Mouse (Mus musculus): ENCODE data around the gene Wdr66.

Wdr66 gene

DNA sequence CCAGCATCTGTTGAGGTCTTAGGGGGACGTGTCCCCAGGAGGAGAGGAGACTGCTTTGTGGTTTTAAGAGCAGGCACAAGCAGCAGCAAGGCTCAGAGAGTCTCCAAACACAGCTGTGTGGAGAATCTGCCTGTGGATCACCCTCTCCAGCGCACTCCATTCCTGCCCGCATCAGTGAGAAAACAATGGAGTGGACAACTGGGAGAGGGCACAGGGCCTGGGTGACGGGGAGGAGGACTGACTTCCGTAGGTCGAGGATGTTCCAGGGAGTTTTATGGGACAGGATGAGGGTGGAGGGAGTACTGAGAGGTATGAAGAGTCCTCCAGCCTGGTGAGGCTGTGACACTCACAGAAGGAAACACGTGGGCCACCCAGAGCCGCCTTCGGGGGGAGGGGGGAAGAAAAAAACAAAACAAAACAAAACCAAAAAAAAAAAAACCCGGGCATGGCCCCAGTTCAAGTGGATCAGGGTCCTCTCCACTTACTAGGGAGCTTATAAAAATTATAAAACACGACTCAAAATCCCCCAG is 62.0 kb downstream of the Wdr66 start:
- in situ Hi-C loops (cut with MseI, MboI) = no loop called here

DNA sequence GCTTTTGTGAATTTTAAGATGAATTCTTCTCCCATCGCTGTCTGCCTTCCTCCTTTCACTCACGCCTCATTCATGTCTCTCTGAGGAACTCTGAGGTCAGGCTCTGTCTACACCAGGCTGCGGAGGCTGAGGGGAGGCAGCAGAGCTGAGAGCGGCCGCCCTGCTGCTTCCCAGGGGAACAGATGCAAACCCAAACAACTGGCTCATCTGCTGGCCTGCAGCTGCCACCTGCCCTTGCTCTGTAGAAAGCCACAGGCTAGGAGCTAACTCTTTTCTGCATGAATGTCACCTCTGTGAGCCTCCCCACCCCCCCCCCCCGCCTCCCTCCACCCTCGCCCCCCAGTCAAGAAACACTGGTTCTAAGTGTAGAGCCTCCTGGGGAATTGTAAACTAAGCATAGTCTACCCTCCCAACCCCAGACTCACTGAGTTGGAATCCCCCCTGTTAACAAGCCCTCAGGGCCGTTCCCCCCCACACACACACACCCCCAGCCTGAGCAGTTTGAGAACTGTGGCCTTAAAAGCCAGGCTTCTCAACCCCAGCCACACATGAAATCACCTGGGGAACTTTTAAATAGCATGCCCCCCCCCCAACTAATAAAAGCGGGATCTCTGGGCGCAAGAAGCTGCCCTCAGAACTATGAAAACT is 63.4 kb downstream of the Wdr66 start:
- in situ Hi-C loops (cut with MseI, MboI) = no loop called here

DNA sequence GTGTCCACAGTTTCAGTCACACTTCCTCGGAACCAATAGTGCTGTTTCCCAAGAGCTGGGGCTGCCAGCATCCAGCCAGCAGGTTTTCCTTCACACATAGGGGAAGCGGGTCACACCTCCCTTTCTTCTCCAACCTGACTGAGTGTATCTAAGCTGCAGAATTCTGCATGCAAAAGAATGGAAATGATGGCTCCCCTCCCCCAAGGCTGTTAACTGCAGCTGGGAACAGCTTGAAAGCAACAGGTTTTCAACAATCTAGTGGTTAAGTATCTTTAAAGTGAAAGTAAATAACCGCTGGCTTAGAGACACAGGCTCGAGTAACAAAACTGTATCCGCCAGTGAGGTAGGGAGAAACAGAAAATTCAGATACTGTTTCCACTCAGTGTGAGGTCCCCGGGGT is 66.1 kb downstream of the Wdr66 start:
- in situ Hi-C loops (cut with MseI, MboI) = no loop called here

DNA sequence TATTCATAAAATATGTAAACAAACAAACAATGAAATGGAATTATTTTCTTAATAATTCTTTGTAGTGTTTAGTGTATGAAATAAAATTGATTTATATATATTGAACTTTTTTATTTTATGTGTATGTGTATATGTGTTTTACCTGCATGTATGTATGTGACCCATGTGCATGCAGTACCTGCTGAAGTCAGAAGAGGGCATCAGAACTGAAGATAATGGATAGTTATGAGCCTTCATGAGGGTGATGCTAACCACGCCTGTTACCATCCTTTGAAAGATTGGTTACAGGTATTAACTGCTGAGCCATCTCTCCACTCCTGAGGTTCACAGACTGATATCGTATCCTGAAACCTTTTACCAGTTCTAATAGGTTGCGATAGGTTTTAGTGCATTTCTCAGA is 68.2 kb downstream of the Wdr66 start:
- in situ Hi-C loops (cut with MseI, MboI) = no loop called here

DNA sequence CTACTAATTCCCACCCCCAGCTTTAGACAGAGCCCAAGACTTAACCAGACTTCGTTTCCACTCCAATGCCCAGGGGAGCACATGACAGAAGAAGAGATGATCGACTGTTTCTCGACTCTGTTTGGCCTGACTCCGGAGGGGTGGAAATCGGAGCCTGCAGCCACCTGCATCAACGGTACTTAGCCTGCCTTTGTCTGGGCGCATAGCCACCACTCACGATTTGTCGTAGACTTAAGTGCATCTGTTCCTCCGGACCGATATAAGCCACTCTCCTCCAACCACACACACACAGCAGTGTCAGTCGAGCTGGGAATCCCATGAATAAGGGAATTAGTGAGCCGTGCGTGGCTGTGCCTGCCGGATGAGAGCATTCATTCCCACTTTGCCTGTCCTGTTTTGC is 72.3 kb downstream of the Wdr66 start:
- in situ Hi-C loops (cut with MseI, MboI) = no loop called here

DNA sequence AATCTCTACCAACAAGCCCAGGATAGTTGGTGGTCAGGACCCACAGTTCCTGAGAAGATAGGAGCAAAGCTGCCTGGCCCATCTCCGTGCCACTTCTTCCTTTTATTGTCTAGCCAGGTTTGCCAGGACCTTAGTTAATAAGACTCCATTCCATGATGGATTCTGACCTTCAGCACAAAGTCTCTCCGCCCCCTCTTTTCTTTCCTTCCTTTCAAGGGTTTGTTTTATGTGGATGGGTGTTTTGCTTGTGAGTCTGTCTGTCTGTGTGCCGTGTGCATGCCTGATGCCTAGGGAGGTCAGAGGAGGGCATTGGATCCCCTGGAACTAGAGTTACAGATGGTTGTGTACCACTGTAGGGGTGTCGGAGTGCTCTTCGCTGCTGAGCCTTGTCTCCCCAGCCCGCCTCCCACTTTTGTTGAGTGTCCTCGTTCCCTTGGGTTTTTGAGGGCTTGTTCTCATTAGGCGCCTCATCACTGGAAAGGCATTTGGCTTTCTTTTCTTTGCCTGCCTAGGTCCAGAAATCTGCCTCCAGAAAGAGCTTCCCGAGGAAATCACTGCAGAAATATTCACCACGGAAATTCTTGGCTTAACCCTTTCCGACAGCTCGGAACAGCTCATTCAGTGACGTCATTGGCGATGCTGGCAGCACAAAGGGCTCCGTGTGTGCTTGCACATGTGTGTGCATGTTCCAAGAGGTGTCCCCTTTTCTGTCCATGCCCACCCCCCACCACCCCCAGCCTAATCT is 74.3 kb downstream of the Wdr66 start:
- in situ Hi-C loops (cut with MseI, MboI) = no loop called here

DNA sequence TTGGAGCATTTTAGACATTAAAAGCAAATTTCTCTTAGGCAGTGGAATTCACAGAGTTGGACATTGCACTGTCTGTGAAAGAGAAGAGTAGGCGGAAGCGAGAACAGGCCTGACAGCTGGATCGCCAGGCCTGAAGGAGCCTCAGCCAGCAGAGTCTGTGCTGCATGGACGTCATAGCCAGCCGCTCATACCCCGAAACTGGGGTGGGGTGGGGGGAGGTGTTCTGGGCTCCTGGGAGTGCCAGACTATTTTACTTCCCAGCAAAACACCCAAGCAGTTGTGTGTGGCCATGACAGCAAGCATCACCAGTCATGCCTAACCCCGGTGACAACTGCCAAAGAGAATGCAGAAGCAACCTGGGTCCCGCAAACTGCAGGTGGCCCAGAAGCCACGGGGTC is 74.8 kb downstream of the Wdr66 start:
- in situ Hi-C loops (cut with MseI, MboI) = no loop called here

DNA sequence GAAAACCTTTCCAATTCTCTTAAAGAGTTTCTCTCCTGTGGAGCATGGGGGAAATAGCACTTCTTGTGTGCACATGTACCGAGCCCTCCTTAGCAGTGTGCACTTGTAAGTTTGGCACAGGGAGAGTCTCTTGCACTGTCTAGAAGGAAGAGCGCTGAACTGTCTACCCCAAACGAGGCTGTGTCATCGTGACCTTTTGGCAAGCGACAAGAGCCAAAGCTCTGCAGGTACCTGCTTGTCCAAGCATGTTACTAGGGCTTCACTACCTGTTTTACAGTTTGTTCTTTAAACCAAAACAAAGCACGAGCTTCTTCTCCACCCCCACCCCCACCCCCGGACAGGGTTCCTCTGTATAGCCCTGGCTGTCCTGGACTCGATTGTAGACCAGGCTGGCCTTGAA is 75.8 kb downstream of the Wdr66 start:
- in situ Hi-C loops (cut with MseI, MboI) = no loop called here

DNA sequence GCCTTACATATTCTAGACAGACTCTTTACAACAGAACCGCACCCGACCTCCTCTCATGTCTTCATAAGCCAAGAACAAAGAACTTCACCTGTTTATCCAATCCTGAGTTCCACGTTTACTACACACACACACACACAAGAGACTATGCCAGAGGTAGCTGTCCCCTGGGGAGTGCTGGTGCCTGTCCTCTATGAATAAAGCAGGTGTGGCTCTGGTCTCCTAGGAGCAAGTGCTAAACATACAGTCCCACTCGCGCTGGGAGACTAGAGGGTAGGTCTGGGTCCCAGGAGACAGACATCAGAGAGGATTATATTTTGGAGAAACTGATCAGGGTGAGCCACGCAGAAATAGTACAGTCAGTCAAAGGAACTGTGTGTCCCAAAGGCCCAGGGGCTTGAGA is 81.7 kb downstream of the Wdr66 start:
- in situ Hi-C loops (cut with MseI, MboI) = no loop called here

DNA sequence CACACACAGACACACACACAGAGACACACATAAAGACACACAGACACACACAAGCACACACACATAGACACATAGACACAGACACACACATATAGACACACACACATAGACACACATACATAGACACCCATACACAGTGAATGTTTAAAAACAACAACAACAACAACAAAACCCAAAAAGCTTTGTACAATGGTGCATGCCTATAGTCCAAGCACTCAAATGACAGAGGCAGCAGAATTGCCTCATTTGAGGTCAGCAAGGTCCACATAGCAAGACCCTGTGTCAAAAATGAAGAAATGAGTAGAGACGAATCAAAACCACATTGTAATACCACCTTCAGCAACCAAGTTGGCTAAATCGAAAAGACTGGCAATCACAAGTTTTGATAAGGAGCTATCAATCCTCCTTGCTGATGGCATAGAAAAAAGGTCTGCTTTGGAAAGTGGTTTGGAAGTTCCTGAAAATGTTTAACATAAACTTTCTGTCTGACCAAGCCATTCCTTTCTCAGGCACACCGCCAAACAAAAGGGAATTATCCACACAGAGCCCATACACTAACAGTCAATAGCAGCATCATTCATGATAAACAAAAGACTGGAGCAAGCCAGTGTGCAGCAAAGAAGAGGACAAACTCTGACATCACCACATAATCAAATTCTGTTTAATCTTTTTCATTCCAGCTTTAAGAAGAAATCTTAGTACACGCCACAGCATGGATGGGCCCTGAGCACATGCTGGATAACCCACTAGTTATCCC is 84.5 kb downstream of the Wdr66 start:
- in situ Hi-C loops (cut with MseI, MboI) = no loop called here

DNA sequence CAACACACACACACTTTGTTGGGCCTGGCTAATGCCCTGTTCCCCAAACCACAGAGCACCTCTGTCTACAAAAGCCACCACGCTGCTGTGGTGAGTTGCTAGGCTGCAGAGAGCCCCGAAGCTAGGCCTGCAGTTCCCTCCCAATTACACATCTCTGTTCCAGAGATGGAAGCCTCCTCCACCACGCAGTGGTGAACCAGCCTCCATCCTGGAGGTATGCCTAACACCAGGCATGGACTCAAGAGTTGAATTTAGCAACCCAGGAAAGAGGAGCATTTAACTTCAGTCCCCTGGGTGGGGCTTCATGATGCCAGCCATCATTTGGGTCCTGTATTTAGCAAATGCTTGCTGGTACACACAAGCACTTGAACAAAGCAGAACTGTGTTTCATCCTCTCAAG is 86.6 kb downstream of the Wdr66 start:
- in situ Hi-C loops (cut with MseI, MboI) = no loop called here

DNA sequence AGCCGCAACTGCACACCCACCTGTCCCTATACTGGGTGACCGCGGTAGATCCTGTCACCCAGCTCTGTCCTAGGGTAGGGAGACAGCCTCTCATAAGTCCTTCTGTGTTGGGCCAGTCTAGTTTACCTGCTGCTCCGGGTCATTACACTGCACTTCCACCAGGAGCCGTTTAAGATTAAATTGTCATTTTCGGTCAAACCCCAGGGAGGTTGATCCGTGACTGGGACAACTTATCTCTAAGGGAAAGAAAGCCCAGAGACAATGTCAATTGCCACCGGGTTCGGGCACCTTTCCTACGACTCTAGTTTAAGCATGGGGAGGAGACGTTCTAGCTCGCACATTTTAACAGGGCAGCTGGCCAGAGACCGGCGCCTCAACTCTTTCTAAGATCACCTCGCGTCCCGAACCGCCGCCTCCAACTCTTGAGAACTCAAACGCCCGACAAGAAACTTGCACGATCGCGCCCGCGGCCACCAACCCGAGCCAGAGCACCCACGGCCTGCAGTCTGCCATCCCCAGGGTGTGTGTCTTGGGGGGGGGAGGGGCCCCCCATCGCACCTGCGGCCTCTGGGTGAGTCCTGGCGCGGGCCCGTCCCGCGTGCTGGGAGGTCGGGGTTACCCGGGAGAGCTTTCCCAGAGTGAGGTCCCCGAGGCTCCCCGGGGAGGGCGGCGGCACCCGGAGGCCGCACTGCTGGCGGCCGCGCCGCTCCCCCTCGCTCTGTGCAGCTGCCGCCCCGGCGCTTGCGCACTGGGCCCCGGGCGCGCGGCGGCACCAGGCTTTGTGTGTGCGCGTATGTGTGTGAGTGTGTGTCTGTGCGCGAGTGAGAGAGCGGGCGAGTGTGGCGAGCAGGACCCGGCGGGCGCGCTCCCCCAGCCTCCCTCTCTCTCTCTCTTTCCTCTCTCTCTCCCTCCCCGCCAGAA is 92.1 kb downstream of the Wdr66 start, which contains the start of gene Bcl7a:
TSS of gene Bcl7a (plus strand) at position 128 of the 921 bp plus-strand sequence.
- in situ Hi-C loops (cut with MseI, MboI) = no loop called here

DNA sequence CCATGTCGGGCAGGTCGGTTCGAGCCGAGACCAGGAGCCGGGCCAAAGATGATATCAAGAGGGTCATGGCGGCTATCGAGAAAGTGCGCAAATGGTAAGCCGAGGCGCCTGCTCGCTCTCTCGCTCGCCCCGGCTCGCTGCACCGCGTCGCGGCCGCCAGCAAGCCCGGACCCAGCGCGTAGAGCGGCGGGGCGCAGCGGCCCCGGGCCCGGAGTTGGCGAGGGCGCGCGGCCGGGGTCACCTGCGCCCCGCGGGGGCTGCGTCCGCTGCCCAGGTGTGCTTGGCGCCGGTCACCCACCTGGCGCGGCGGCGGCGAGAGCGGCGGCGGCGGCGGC is 92.7 kb downstream of the Wdr66 start:
- in situ Hi-C loops (cut with MseI, MboI) = no loop called here

DNA sequence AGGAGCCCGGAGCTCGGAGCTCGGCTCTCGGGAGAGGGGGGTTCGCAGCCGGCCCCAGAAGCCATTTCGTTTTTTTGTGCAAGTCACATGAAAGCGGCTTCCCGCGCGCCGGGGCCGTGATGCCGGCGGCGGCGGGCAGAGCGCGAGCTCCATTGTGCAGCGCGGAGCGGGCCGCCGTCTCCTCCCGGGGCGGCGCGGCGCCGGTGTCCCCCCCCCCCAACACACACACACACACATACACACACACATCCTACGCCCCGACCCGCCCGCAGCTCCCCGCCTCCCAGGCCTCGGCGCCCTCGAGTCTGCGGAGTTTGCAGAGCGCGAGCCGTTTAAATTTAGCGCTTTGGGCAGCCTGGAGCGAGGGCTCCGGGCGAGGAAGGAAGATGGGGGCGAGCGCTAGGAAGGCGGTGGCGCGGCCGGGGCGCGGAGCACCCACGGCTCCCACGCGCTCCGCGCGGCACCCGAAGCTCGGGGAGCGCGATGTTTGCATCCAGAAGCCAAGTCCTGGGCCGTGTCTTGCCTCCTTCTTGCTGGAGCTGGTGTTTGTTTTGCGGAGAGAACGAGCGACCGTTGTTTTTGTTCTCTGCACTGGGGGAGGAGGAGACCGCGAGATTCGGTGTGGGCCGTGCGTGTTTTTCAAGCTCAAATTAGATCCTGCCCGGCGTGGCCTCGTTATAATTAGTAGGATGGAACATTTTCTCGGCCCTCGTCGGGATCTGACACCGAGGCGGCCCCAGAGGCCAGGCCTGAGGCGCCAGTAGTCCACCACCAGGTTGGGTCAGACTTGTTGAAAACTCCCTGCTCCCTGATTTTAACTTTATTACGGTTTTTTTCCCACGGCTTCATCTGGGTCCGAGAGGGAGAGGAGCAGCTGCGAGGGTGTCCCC is 93.3 kb downstream of the Wdr66 start:
- in situ Hi-C loops (cut with MseI, MboI) = no loop called here

DNA sequence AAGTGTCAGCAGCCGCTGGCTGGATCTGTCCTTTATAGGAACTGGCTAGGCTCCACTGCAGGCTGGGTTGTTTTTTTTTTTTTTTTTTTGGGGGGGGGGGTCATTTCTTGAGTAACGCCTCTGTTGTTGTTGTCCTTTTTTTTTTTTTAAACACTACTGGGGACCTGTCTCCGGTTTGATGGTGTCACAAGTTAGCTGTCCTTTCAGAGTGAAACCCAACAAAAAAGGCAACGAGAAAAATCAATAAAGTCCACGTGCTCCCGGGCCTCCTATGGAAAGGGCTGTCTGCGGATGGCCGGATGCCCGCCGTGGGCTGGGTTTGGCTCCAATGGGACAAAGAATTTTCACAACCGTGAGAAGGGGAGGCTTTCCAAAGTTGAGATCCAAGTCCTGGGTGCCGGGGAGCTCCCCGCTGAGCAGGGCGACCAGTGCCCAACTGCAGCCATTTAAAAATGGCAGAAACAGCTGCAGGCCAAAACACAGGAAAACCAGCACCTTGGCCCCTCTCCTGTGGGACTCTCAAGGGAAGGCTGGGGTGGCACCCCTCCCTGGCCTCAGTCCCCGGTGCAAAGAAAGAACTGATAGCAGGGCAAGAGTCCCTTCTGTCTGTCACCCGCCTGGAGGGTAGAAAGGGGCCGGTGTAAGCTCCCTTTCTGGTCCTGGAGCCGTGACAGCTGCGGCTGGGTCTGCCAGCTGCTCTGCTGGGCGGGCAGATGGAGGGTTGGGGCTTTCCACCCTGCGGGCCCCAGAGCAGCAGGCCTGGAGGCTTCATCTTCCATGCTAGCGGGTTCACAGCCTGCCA is 94.2 kb downstream of the Wdr66 start:
- in situ Hi-C loops (cut with MseI, MboI) = no loop called here

DNA sequence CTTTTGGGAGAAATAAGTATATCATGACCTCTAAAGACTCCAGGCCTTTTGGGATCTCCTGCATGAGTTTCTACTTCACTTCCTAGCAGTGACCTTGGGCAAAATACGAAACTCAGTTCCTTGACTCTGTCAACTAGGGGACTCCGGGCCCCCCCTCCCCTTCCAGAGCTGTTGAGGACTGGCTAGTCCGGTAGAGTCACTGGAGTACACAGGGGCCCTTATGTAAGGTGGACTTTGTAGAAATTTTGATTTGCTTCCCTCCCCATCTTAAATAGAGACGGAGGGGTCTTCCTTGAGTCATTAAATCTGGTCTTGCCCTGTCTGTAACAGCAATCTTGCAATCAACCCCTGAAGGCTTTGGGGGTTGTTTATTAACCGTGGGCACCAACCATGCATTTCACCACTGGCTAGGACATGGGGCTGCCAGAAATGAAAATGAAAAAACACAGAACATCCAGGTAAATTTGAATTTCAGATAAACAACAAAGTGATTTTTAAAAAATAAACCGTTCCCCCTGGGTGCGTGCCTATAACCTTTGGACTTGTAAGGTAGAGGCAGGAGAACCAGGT is 94.9 kb downstream of the Wdr66 start:
- in situ Hi-C loops (cut with MseI, MboI) = no loop called here

DNA sequence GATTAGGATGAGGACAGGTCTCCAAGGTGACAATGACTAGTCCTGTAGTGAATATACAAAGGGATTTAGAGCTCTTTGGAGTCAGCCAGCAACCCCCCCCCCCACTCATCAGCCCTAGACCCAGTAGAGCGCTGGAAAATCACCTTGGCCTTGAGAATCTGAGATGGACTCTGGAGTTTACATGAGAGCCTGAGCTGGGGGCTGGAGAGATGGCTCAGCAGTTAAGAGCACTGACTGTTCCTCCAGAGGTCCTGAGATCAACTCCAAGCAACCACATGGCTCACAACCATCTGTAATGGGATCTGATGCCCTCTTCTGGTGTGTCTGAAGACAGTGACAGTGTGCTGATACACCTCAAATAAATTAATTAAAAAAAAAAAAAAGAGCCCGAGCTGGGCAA is 96.1 kb downstream of the Wdr66 start:
- in situ Hi-C loops (cut with MseI, MboI) = no loop called here

DNA sequence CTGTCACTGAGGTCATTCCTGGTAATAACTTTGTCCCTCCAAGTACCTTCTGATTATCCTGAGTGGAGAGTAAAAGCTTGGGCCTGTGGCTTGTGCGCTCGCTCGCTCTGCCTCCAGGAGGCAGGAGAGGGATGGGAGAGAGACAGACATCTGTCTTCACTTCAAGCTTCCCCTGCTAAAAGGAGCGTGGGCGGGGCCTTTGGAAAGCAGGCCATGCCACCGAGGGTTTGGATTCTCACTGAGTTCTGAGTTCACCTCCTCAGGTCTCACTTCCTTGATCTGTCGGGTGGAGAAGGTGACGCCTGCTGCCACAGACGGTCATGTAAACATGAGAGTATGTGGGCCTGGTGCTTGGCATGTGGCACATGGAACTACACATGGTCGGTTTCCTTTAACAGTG is 98.5 kb downstream of the Wdr66 start:
- in situ Hi-C loops (cut with MseI, MboI) = no loop called here

DNA sequence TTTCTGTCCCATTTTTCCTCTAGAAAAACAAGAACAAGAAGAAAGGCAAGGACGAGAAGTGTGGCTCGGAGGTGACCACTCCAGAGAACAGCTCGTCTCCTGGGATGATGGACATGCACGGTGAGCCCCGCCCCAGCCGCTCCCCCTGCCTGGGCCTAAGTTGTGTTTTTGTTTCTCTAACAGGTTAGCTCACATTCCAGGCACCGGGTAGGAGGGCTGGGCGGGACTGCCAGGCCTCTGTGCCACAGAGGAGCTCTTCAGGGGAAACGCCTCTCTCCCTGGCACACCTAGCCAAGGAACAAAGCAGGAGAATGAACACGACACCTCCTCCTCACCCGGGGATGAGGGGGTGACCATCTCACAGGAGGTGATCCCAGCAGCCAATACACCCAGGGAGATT is 104.0 kb downstream of the Wdr66 start:
- in situ Hi-C loops (cut with MseI, MboI) = no loop called here
